Mouse (Mus musculus) kidney, postnatal 36 days (tissue): ENCODE results near the gene Cldn12.
A peak's percentile ranks its signal among the peaks of the same experiment; 100 is the strongest.

Source experiments
- DNase-seq, 2 experiments: peaks; one replicate each; pipeline ENCODE4 v3.0.0; 2021 to 2022; ENCODE audit warnings: mixed read lengths in 2 of 2

Gene Cldn12

GRCm38 (mm10) chr5:5514196-5515076 is at the start of gene Cldn12:
Gene Cldn12, minus strand, starts transcription at chr5:5514958.
- peak; percentile 98 to 99 for DNase-seq

- no peak for DNase-seq
Measured at GRCm38 (mm10) chr5:5562435-5562834, 47.7 kb upstream of the Cldn12 start.

- DNase-seq, result no peak
Measured at GRCm38 (mm10) chr5:5561041-5561706, 46.4 kb upstream of the Cldn12 start.

GRCm38 (mm10) chr5:5559798-5560197 is 45.0 kb upstream of the Cldn12 start:
- no peak for DNase-seq

GRCm38 (mm10) chr5:5559079-5559740 is 44.5 kb upstream of the Cldn12 start, which contains the start of gene Gtpbp10:
Gene Gtpbp10, minus strand, starts transcription at chr5:5559538.
- peak; percentile 90 to 95 for DNase-seq

GRCm38 (mm10) chr5:5551110-5551509 is 36.4 kb upstream of the Cldn12 start:
- DNase-seq, result no peak

GRCm38 (mm10) chr5:5540385-5540784 is 25.6 kb upstream of the Cldn12 start:
- no peak for DNase-seq

GRCm38 (mm10) chr5:5539771-5540170 is 25.0 kb upstream of the Cldn12 start:
- no peak for DNase-seq

- peak; percentile 26 to 43 for DNase-seq
Measured at GRCm38 (mm10) chr5:5536131-5536530, 21.4 kb upstream of the Cldn12 start.

GRCm38 (mm10) chr5:5533656-5534420 is 19.1 kb upstream of the Cldn12 start:
- peak; percentile 72 to 73 for DNase-seq

GRCm38 (mm10) chr5:5515411-5515810 is 653 bp upstream of the Cldn12 start:
- no peak for DNase-seq

- DNase-seq, result no peak
Measured at GRCm38 (mm10) chr5:5511401-5511800, 3.4 kb downstream of the Cldn12 start.

- DNase-seq, result no peak
Measured at GRCm38 (mm10) chr5:5510989-5511388, 3.8 kb downstream of the Cldn12 start.

GRCm38 (mm10) chr5:5510304-5510887 is 4.4 kb downstream of the Cldn12 start:
- peak in 1 of 2 experiments; percentile 28 for DNase-seq

- DNase-seq, result no peak
Measured at GRCm38 (mm10) chr5:5508231-5508630, 6.5 kb downstream of the Cldn12 start.

GRCm38 (mm10) chr5:5507701-5508225 is 7.0 kb downstream of the Cldn12 start:
- peak; percentile 76 to 91 for DNase-seq

- DNase-seq, result no peak
Measured at GRCm38 (mm10) chr5:5504456-5504855, 10.3 kb downstream of the Cldn12 start.

- DNase-seq, result no peak
Measured at GRCm38 (mm10) chr5:5503381-5503780, 11.4 kb downstream of the Cldn12 start.

GRCm38 (mm10) chr5:5501583-5501982 is 13.2 kb downstream of the Cldn12 start:
- DNase-seq, result no peak

GRCm38 (mm10) chr5:5496393-5496792 is 18.4 kb downstream of the Cldn12 start:
- DNase-seq, result no peak

- DNase-seq, result no peak
Measured at GRCm38 (mm10) chr5:5495042-5495441, 19.7 kb downstream of the Cldn12 start.
